Mouse (Mus musculus) T-helper 17 cell (primary cell): Measurements from ENCODE around the gene Agmo.

Experiments used
- in situ Hi-C, 2 experiments: fragments of 300-600 bp; cut with MboI, MseI; formaldehyde crosslinking; loops; 1 replicate in 1 of 2; 2 replicates in 1 of 2; pipeline ENCODE4 v1.15.1; 2025; ENCODE audit warnings: high pct_unique_total_duplicates in 2 of 2

Gene Agmo

DNA sequence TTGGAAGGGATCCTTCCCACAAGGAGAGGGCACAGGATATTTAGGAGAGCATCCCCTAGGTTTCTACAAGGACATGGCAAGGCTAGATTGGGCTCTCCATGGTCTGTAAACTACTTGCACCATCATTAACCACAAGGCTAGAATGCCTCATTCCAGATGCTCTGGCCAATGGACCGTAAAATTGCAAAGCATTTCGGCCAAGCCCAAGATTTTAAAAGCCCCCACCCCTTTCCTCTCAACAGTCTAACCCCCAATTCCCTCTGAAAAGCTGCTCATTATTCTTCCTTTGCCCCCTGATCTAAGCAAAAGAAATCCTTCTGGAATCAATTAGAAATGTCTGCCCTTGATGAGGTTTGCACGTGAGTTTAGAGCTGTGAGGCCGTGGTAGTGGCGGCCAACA, 185.3 kb downstream of the Agmo start:
- in situ Hi-C loops: no loop called here

- in situ Hi-C loops: no loop called here
These were observed 193.0 kb downstream of the Agmo start for GRCm38 (mm10) chr12:37434466-37434865.

DNA sequence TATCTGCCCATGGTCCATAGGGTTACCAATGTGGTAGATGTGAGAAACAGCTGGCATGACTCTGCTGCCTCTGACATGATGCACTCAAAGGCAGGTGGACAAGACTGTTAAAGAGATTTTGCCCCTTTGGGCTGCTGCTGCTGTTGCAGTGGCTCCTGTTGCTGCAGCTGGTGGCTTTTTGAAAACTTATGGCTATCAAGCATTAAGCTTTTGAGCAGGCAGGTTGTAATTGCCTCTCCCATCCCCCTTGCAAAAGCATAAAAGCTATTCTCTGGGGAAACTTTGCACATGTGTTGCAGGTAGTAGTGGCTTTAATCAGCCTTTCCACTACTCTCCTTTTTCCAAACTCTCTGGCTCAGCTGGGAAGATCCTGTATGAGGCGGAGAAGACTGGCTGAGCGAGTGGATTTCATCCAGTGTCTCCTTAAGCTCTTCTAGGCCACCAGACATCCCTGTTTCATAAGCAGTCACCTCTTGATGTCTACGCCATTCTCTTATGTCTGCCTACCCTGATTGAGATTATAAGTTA, 201.1 kb downstream of the Agmo start:
- in situ Hi-C loops: loop anchor here in 1 of 2 experiments (10.0 kb wide), 1 partner anchor 1228 kb away; no protein-coding TSS in a partner anchor

DNA sequence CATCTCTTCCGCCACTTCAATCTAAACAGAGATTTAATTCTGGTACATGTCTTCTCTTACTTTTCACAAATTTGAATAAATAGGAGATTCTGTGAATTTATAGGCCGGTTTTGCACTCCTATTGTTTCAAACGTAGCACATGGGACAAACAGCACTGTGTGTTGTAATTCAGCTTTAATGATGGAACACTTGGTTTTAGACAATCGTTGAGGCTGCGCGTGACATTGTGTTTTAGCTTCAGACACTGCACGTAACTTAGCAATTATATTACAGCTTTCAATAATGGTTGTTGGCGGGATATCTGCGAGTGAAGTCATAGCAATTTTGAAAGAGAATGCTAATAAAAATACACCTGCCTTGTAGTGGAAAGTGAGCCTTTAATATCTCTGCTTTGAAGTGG, 203.8 kb downstream of the Agmo start:
- in situ Hi-C loops: loop anchor here (5.0 to 10.0 kb wide), 2 partner anchors 723 to 1230 kb away; no protein-coding TSS in a partner anchor

DNA sequence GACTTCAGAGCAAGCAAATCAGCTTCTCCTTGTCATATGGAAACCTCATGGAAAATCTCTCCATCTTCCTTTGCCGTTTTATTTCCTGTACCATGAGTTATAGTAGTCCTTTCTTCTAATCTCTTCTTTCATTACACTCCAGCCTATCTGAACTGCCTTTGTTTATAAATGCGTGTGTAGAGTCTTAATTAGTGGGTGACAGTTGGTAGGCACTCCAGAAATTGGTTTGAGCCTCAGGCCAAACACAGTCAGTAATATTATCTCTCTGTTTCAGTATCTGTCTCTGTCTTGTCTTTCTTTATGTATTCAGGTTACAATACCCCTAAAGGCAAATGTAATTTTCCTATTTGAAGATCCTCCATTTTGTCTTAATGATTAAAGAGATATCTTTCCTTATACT, 208.2 kb downstream of the Agmo start:
- in situ Hi-C loops: loop anchor here (5.0 to 10.0 kb wide), 2 partner anchors 727 to 1235 kb away; no protein-coding TSS in a partner anchor

DNA sequence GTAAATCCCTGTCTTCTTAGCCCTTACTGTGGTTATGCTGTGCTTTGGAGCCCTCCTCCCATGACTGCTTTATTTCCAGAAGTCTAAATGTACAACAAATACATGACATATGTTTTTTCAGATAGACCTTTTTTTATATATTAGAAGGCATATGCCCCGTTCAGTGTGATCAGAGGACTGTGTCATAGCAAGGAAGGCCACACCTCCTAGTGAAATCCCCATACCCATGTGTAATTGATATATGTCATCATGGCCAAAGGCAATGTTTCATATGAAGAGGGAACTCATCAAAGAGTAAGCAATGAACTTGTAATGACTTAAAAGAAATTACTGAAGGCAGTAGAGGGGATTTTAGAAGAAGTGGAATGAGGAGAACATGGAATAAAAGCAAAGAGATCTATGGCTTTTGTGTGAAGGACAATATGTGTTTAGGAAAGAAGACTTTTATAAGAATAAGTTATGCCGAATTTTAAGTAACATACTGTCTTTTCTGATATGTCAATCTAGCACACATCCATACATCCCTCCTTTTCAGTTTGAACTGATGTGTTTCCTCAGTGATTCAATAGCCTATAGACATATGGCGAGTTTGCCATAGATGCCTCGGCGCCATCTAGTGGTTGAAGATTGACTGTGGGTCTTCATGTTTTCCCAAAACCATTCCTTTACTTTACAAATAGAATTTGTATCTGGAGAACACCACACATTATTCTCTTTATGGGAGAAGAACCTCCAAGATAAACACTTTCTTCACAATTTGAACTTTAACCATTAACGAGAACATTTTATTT, 209.1 kb downstream of the Agmo start:
- in situ Hi-C loops: loop anchor here (5.0 to 10.0 kb wide), 2 partner anchors 743 to 1236 kb away; no protein-coding TSS in a partner anchor

DNA sequence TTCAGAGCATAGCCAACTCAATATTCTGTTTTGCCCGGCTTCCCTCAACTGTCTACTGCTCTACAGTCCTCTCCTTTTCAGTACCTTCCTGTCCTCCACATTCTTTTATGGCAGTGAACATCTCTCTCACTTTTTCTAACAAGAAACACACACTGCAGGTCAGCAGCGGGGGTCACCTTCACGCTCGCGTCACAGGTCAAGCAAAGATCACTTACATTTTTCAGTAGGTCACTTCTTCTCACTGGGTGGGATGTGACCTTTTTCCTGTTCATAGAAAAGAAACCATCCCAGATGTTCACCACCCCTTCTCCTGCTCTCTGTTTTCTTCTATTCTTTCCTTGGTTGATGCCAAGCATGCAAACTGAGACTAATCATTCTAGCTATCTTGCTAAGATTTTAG, 230.2 kb downstream of the Agmo start:
- in situ Hi-C loops: no loop called here

- in situ Hi-C loops: no loop called here
These were observed 235.4 kb downstream of the Agmo start for GRCm38 (mm10) chr12:37476849-37477248.

- in situ Hi-C loops: no loop called here
These were observed 246.6 kb downstream of the Agmo start for GRCm38 (mm10) chr12:37487991-37488390.

- in situ Hi-C loops: loop anchor here in 1 of 2 experiments (5.0 kb wide), 1 partner anchor 167 kb away; no protein-coding TSS in a partner anchor
These were observed 257.4 kb downstream of the Agmo start for GRCm38 (mm10) chr12:37498871-37499270.

DNA sequence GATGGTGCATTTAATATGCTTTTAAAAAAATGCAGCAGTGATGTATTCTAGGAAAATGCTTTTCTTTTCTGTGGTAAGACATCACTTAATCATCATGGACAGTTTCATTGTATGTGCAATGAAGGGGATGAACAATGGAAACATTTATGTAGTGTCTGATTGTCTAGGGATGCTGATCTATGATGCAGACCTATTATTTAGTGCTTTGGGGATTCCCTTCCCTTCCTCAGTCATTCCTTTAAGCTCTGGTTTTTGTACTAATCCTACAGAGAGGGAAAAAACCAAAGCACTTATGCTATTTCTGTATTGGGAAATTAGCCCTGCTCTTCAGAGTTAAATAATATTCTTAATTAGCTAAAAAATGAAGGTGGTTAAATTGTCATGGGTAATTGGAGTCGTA, 266.0 kb downstream of the Agmo start:
- in situ Hi-C loops: no loop called here

DNA sequence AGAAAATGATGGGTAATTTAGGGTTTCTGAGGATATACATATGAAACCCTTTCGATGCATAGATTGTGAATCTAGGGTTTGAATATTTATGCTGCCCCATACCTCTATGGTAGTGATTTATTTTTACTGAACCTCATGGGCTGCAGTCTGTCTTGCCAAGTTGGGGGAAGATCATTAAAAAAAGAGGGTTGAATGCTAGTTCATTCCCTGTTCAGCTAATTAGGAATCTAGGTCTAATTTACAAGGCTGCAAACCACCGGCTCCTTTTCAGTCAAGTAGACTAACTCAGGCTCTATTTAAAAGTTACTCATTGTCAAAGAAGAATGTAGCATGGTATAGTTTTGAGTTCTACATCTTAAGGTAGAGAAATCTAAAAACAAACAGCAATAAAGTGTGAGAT, 266.4 kb downstream of the Agmo start:
- in situ Hi-C loops: no loop called here

DNA sequence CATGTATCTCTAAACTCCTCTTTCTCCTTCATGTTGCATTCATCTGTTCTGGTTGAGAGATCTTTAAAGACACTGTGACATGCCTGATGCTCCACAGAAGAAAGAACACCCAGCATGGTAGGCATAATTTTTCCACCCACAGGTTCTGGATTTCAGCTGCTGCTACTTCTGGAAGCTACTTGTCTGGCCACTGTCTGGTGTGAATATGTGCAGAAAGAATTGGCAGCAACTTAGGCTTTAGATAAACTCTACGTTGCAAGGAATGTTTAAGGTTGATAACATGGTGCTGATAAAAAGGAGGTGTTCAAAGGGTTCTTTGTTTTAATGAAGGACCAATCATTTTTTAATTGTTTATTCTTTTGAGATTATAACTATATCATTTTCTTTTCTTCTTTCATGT, 280.3 kb downstream of the Agmo start:
- in situ Hi-C loops: no loop called here

GRCm38 (mm10) chr12:37524662-37525061, 283.2 kb downstream of the Agmo start:
- in situ Hi-C loops: no loop called here

DNA sequence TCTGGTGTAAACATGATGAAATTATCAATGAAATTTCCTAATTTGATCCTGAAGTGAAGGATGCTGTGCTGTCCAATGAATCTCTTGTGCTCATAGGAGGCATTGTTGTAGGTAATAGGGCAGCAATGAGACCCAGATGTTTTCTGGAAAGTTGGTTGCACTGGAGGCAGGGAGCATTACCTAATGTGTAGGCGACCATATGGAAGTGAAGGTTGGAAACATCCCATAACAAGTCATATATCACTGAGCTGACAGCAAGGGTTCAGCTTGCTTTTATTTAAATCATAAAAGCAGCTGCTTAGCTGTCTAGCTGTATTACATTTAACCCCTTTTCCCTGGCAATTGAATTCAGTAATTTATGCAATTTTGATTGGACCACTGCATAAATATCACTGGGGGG, 299.6 kb downstream of the Agmo start:
- in situ Hi-C loops: loop anchor here in 1 of 2 experiments (10.0 kb wide), 1 partner anchor 724 kb away; no protein-coding TSS in a partner anchor

- in situ Hi-C loops: no loop called here
These were observed 316.8 kb downstream of the Agmo start for GRCm38 (mm10) chr12:37558284-37558683.

GRCm38 (mm10) chr12:37565882-37566596, 324.6 kb downstream of the Agmo start:
- in situ Hi-C loops: no loop called here

GRCm38 (mm10) chr12:37571922-37572321, 330.5 kb downstream of the Agmo start:
- in situ Hi-C loops: no loop called here

GRCm38 (mm10) chr12:37582777-37583176, 341.3 kb downstream of the Agmo start:
- in situ Hi-C loops: no loop called here

GRCm38 (mm10) chr12:37592853-37593252, 351.4 kb downstream of the Agmo start:
- in situ Hi-C loops: no loop called here

DNA sequence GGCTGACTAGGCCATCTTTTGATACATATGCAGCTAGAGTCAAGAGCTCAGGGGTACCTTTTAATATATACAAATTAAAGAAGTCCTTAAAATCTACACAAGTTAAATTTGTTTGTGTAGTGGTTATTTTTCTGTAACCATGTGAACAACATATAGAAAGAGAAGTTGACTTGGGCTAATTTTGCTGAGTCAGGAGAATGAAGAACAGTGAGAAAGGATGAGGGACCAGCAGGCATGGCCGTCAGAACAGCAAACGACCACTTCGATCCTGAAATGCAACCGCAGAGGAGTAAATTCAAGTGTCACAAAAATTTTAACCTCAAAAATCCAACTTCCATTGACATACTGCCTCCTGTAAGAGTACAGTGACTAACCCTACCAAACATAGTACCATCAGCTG, 371.4 kb downstream of the Agmo start:
- in situ Hi-C loops: no loop called here

DNA sequence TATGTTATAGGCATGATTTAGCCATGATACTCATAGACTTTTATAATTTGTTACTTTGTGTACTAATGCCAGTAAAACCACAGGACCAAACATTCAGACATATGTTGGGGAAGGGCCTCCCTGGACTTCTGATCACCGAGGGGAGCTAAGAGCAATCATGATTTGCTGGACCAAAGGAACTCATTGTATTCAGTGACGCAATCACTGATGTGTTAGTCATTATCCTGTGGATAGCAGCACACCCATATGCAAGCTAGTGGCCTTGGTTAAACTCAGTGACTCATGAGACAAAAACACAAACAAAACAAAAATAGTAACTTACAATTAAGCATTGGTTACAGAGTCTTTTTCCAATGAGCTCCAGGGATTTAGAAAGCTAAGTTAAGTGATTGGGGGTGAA, 373.3 kb downstream of the Agmo start:
- in situ Hi-C loops: no loop called here
